ENCODE assay signal across 8 mouse cellular contexts in genomic region chrX:158921838-158922450, GRCm38 (mm10).
A peak's percentile ranks its signal among the peaks of the same experiment; 100 is the strongest.
DNase-seq lines count a peak whose midpoint lies in the region; ATAC-seq and TF ChIP-seq lines count a peak whose summit lies in the region.

No protein-coding gene starts in this region.

- 19% methylated on average over 14 of the region's 14 CpGs for WGBS in hindbrain, embryonic 16.5 days
- 28% methylated on average over 14 of the region's 14 CpGs for WGBS in midbrain, embryonic 12.5 days
- 32% methylated on average over 14 of the region's 14 CpGs for WGBS in spleen, adult 2 months

- no peaks in the 10 kb centered on the region for H3K27me3 ChIP-seq in hindbrain, embryonic 16.5 days (replicated peaks; ENCODE audit: control insufficient read depth, insufficient read depth, low read length)
- peaks cover 8% of the 10 kb centered on the region; the same call in 1 of the 2 replicates for H3K27me3 ChIP-seq in midbrain, embryonic 12.5 days
- no peaks in the 10 kb centered on the region for H3K27me3 ChIP-seq in spleen, adult 2 months (ENCODE audit: control insufficient read depth, insufficient read depth, low read length)

- H3K4me2 ChIP-seq in hindbrain, embryonic 16.5 days (ENCODE audit: low read length) = peak overlapping the region; percentile 46
- H3K4me2 ChIP-seq in midbrain, embryonic 12.5 days (replicated peaks) = peak overlapping the region; percentile 35

- peak; percentile 72 for DNase-seq in CD4-positive, CD25-positive, alpha-beta regulatory T cell, adult 2 months (ENCODE audit: low read depth, low spot score)
- DNase-seq in cerebellum, adult 8-10 months = peak; percentile 86
- DNase-seq in left cerebral cortex, postnatal 14 days (ENCODE audit: low spot score in 2 of 2) = peak; percentile 84 to 87
- DNase-seq in spleen, adult 2 months (ENCODE audit: low read depth in 1 of 2, low spot score in 2 of 2) = peak; percentile 8 to 23

- no peak for TF ChIP-seq CTCF in spleen, adult 2 months (IDR thresholded peaks at IDR 0.05; ENCODE audit: extremely low read depth, insufficient read depth, insufficient read length, insufficient replicate concordance)

- no peak overlapping the region; the same call in 1 of the 2 replicates for H3K9ac ChIP-seq in hindbrain, embryonic 16.5 days (ENCODE audit: low read depth, low read length)
- no peak overlapping the region for H3K9ac ChIP-seq in midbrain, embryonic 12.5 days (replicated peaks)

- H3K27ac ChIP-seq in hindbrain, embryonic 16.5 days (ENCODE audit: low read depth, low read length) = no peak overlapping the region
- H3K27ac ChIP-seq in midbrain, embryonic 12.5 days (replicated peaks) = no peak overlapping the region
- H3K27ac ChIP-seq in spleen, adult 2 months (ENCODE audit: insufficient read depth, low read length) = no peak overlapping the region

- ATAC-seq in CD4-positive, CD25-positive, alpha-beta regulatory T cell, adult 4 months = no peak
- peak; percentile 47 for ATAC-seq in frontal cortex, adult (ENCODE audit: low TSS enrichment)
- ATAC-seq in hindbrain, embryonic 16.5 days = no peak
- no peak for ATAC-seq in midbrain, embryonic 12.5 days (ENCODE audit: low FRiP score, low read depth)

- H3K4me3 ChIP-seq in hindbrain, embryonic 16.5 days (ENCODE audit: low read length) = no peak overlapping the region
- H3K4me3 ChIP-seq in midbrain, embryonic 12.5 days = no peak overlapping the region
- H3K4me3 ChIP-seq in spleen, adult 2 months (ENCODE audit: extremely low read depth, insufficient read depth, insufficient read length) = no peak overlapping the region

- no peak for TF ChIP-seq POLR2A in spleen, adult 2 months (IDR thresholded peaks at IDR 0.05; ENCODE audit: low read depth, low read length)

- no peaks in the 10 kb centered on the region; the same call in 1 of the 2 replicates for H3K4me1 ChIP-seq in hindbrain, embryonic 16.5 days (ENCODE audit: control insufficient read depth, insufficient read depth, low read depth, low read length)
- H3K4me1 ChIP-seq in midbrain, embryonic 12.5 days = peaks cover 5% of the 10 kb centered on the region; the same call in 1 of the 2 replicates
- no peaks in the 10 kb centered on the region for H3K4me1 ChIP-seq in spleen, adult 2 months (ENCODE audit: control insufficient read depth, insufficient read depth, insufficient read length)

- intact Hi-C loops in left cerebral cortex, postnatal 14 days (cut with DNase I) = loop anchor here (5.0 kb wide), 4 partner anchors 65 to 1190 kb away; partner anchors contain the start of gene Cnksr2

- no peaks in the 10 kb centered on the region for H3K9me3 ChIP-seq in hindbrain, embryonic 16.5 days (ENCODE audit: control insufficient read depth, low read length)
- no peaks in the 10 kb centered on the region for H3K9me3 ChIP-seq in midbrain, embryonic 12.5 days

- no peaks in the 10 kb centered on the region for H3K36me3 ChIP-seq in hindbrain, embryonic 16.5 days (ENCODE audit: control insufficient read depth, insufficient read depth, low read length)
- no peaks in the 10 kb centered on the region for H3K36me3 ChIP-seq in midbrain, embryonic 12.5 days
- H3K36me3 ChIP-seq in spleen, adult 2 months (ENCODE audit: control insufficient read depth, insufficient read depth, low read length) = no peaks in the 10 kb centered on the region

Comparison
In these comparisons a context has a peak if more than half of its experiments do, and no peak if none do; other contexts are left out.
1. DNase-seq: peak in every context shown above with its lines; median percentile 86 in cerebellum, adult 8-10 months; 86 in left cerebral cortex, postnatal 14 days; 72 in CD4-positive, CD25-positive, alpha-beta regulatory T cell, adult 2 months; 16 in spleen, adult 2 months.